Mouse (Mus musculus) lung, embryonic 15.5 days (tissue): ENCODE data around the gene Atrip. TPM values are rescaled to one million over a fixed set of nuclear protein-coding genes. Genes with fewer than 3 reads are reported as not detected.

Experiments used
- ATAC-seq: fragments of 200-750 bp; cut with Nextera tagmentation; 2 replicates; pipeline ENCODE4 v1.8.0; 2017; ENCODE audit warnings: moderate number of reproducible peaks, borderline replicate concordance; ENCODE audit not compliant: low FRiP score, low TSS enrichment; ENCODE audit errors: extremely low read depth
- H3K27ac ChIP-seq: fragments of 300-500 bp; sonication (generic); 2 replicates; pipeline ENCODE4 v1.5.1; 2015; ENCODE audit warnings: moderate library complexity, mild to moderate bottlenecking, inconsistent platforms
- H3K27me3 ChIP-seq: fragments of 300-500 bp; sonication (generic); 2 replicates; pipeline ENCODE4 v1.6.1; 2015; ENCODE audit warnings: inconsistent platforms
- H3K36me3 ChIP-seq: fragments of 300-500 bp; sonication (generic); 2 replicates; pipeline ENCODE4 v1.6.1; 2015; ENCODE audit warnings: inconsistent platforms
- H3K4me1 ChIP-seq: fragments of 300-500 bp; sonication (generic); 2 replicates; pipeline ENCODE4 v1.6.1; 2015; ENCODE audit warnings: inconsistent platforms
- H3K4me2 ChIP-seq: fragments of 300-500 bp; sonication (generic); 2 replicates; pipeline ENCODE4 v1.6.1; 2015; ENCODE audit warnings: inconsistent platforms, mild to moderate bottlenecking, moderate library complexity
- H3K4me3 ChIP-seq: fragments of 300-500 bp; sonication (generic); 2 replicates; pipeline ENCODE4 v1.5.1; 2015; ENCODE audit warnings: mild to moderate bottlenecking, inconsistent platforms
- H3K9ac ChIP-seq: fragments of 300-500 bp; sonication (generic); 2 replicates; pipeline ENCODE4 v1.6.1; 2015; ENCODE audit warnings: inconsistent platforms
- H3K9me3 ChIP-seq: fragments of 300-500 bp; sonication (generic); 2 replicates; pipeline ENCODE4 v1.6.1; 2016; ENCODE audit warnings: inconsistent platforms
- WGBS: fragments of 180-500 bp; shearing (Covaris S2); methylation state at CpG from one replicate; pipeline ENCODE4 v1.1.7; 2015; 5-methylcytosine and 5-hydroxymethylcytosine counted together
- polyA plus RNA-seq: library from polyadenylated mRNA; unstranded; fragments of >200 nt; fragmentation: Nextera tagmentation; extraction: Ambion mirVana; gene quantifications from 2 replicates; pipeline ENCODE4 v1.2.1, GENCODE M21; 2015

Gene Atrip
- polyA plus RNA-seq, 1 experiment from 2014 or later, result 26.4 TPM

- Histone ChIP-seq H3K4me2 (no peak overlapping the region), H3K4me1 (no peaks in the 10 kb centered on the region), H3K27me3 (no peaks in the 10 kb centered on the region), H3K36me3 (no peaks in the 10 kb centered on the region), H3K9me3 (no peaks in the 10 kb centered on the region), H3K4me3 (no peak overlapping the region), H3K9ac (no peak overlapping the region), H3K27ac (no peak overlapping the region)
- no peak for ATAC-seq
- 80% methylated on average over 3 of the region's 3 CpGs for WGBS
Observed at GRCm38 (mm10) chr9:109028421-109028820, 45.5 kb downstream of the Atrip start.

DNA sequence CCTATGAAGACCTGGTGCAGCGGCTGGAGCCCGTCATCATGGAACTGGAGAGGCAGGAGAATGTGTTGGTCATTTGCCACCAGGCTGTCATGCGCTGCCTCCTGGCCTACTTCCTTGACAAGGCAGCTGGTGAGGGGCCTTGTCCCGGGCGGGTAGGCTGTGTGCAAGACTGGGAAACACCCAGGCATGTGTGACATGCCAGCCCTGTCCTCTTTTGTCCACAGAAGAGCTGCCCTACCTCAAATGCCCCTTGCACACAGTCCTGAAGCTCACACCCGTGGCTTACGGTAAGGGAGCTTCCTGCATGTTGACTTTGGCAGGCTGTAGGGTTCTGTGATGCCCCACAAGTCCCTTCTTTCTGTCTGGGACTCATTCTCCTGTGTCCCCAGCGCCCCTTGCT lies 46.4 kb downstream of the Atrip start:
- H3K4me2 ChIP-seq, result no peak overlapping the region
- H3K4me3 ChIP-seq, result no peak overlapping the region
- H3K27ac ChIP-seq, result no peak overlapping the region
- no peaks in the 10 kb centered on the region for H3K9me3 ChIP-seq
- WGBS, result 71% methylated on average over 8 of the region's 8 CpGs
- no peaks in the 10 kb centered on the region for H3K27me3 ChIP-seq
- ATAC-seq, result no peak
- no peak overlapping the region for H3K9ac ChIP-seq
- no peaks in the 10 kb centered on the region for H3K4me1 ChIP-seq
- no peaks in the 10 kb centered on the region for H3K36me3 ChIP-seq

GRCm38 (mm10) chr9:109022866-109023685 lies 50.8 kb downstream of the Atrip start:
- Histone ChIP-seq H3K4me1 (no peaks in the 10 kb centered on the region), H3K27ac (no peak overlapping the region), H3K9ac (no peak overlapping the region), H3K4me2 (no peak overlapping the region), H3K27me3 (no peaks in the 10 kb centered on the region), H3K4me3 (no peak overlapping the region), H3K9me3 (no peaks in the 10 kb centered on the region), H3K36me3 (no peaks in the 10 kb centered on the region)
- WGBS, result 80% methylated on average over 17 of the region's 17 CpGs
- ATAC-seq, result no peak

GRCm38 (mm10) chr9:109021428-109021827 lies 52.5 kb downstream of the Atrip start:
- Histone ChIP-seq H3K36me3 (no peaks in the 10 kb centered on the region), H3K4me1 (no peaks in the 10 kb centered on the region), H3K4me3 (no peak overlapping the region), H3K9ac (no peak overlapping the region), H3K4me2 (no peak overlapping the region), H3K27ac (no peak overlapping the region), H3K27me3 (no peaks in the 10 kb centered on the region), H3K9me3 (no peaks in the 10 kb centered on the region)
- no peak for ATAC-seq
- WGBS, result 75% methylated on average over 4 of the region's 4 CpGs

- no peak overlapping the region for H3K4me3 ChIP-seq
- no peak overlapping the region for H3K27ac ChIP-seq
- H3K36me3 ChIP-seq, result no peaks in the 10 kb centered on the region
- WGBS, result 43% methylated on average over 11 of the region's 11 CpGs
- no peak for ATAC-seq
- H3K9ac ChIP-seq, result no peak overlapping the region
- no peak overlapping the region for H3K4me2 ChIP-seq
- H3K4me1 ChIP-seq, result no peaks in the 10 kb centered on the region
- no peaks in the 10 kb centered on the region for H3K27me3 ChIP-seq
- no peaks in the 10 kb centered on the region for H3K9me3 ChIP-seq
Observed at GRCm38 (mm10) chr9:109016973-109017604, 56.8 kb downstream of the Atrip start.

GRCm38 (mm10) chr9:109015397-109015796 lies 58.5 kb downstream of the Atrip start:
- no peak overlapping the region for H3K4me2 ChIP-seq
- no peak overlapping the region for H3K9ac ChIP-seq
- H3K27ac ChIP-seq, result no peak overlapping the region
- 49% methylated on average over 8 of the region's 8 CpGs for WGBS
- no peak overlapping the region for H3K4me3 ChIP-seq
- no peak for ATAC-seq
- no peaks in the 10 kb centered on the region for H3K27me3 ChIP-seq
- H3K36me3 ChIP-seq, result no peaks in the 10 kb centered on the region
- no peaks in the 10 kb centered on the region for H3K4me1 ChIP-seq
- H3K9me3 ChIP-seq, result no peaks in the 10 kb centered on the region

GRCm38 (mm10) chr9:109010316-109010690 lies 63.6 kb downstream of the Atrip start:
- ATAC-seq, result no peak
- H3K9ac ChIP-seq, result no peak overlapping the region
- WGBS, result 76% methylated on average over 14 of the region's 14 CpGs
- no peak overlapping the region for H3K4me2 ChIP-seq
- no peak overlapping the region for H3K4me3 ChIP-seq
- no peaks in the 10 kb centered on the region for H3K36me3 ChIP-seq
- H3K27ac ChIP-seq, result no peak overlapping the region
- no peaks in the 10 kb centered on the region for H3K4me1 ChIP-seq
- no peaks in the 10 kb centered on the region for H3K9me3 ChIP-seq
- no peaks in the 10 kb centered on the region for H3K27me3 ChIP-seq

DNA sequence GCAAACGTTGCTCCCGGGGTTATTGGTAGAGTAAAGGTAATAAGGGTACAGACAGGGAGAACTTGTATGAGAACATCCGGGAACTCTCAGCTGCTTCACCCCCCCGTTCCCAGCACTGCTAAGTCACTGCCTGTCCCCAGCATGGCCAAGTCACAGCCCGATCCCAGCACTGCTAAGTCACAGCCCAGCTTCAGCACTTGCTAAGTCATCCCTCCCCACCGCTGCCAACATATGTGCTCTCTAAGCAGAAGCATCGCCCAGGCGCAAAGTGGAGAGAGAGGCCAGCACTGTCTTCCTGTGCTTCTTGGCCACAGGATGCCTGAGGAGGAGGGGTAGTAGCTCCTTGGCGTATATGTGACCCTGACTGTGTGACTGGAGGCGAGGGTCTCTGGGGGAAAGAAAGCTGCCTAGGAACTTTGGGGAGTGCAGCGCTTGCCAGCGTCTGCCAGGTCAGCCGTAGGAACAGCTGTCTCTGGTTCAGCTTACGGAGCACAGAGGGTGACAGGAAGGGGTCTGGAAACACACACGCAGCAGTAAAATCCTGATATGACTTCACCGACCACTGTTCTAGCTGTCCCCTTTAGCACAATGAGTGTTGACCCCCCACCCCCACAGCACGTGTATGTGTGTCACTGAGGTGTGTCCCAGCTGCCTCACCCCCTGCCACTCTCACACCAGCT lies 64.1 kb downstream of the Atrip start:
- no peaks in the 10 kb centered on the region for H3K4me1 ChIP-seq
- peak; percentile 21; the same call in 1 of the 2 replicates for ATAC-seq
- no peak overlapping the region for H3K4me2 ChIP-seq
- H3K9ac ChIP-seq, result no peak overlapping the region
- H3K4me3 ChIP-seq, result no peak overlapping the region
- H3K27me3 ChIP-seq, result no peaks in the 10 kb centered on the region
- H3K36me3 ChIP-seq, result no peaks in the 10 kb centered on the region
- 44% methylated on average over 17 of the region's 17 CpGs for WGBS
- H3K27ac ChIP-seq, result no peak overlapping the region
- no peaks in the 10 kb centered on the region for H3K9me3 ChIP-seq

DNA sequence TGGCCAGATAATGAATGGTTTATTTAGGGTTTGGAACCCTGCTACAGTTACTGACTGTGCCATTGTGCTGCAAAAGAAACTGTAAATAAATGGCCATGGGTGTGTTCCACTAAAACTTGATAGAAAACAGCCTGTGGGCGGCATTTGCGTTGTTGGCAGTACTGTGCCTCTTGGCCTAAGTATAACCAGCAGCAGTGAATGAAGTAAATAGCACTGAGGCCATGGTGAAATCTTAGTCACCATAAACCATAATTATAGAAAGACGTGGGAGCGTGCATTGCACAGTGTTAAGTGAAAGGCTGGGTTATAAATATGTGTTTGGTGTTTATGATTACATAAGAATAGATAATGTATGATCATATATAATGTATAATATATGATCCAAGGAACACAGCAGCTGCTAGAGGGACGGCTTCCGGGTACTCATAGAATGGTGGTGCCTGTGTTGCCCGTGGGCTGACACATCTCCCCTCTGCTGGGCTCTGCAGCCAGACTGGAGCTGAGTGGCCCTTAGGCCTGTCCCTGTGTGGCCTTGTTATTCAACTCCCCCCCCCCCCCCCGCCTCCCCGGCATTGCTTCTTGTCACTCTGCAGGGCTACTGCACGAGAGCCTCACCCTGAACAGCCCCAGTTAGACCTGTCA lies 64.8 kb downstream of the Atrip start:
- Histone ChIP-seq H3K9ac (no peak overlapping the region), H3K9me3 (no peaks in the 10 kb centered on the region), H3K4me3 (no peak overlapping the region), H3K4me2 (no peak overlapping the region), H3K36me3 (no peaks in the 10 kb centered on the region), H3K27me3 (no peaks in the 10 kb centered on the region), H3K4me1 (no peaks in the 10 kb centered on the region), H3K27ac (no peak overlapping the region)
- 62% methylated on average over 9 of the region's 10 CpGs for WGBS
- no peak for ATAC-seq

GRCm38 (mm10) chr9:109008081-109008480 lies 65.8 kb downstream of the Atrip start:
- Histone ChIP-seq H3K36me3 (no peaks in the 10 kb centered on the region), H3K27ac (no peak overlapping the region), H3K4me2 (no peak overlapping the region), H3K4me3 (no peak overlapping the region), H3K4me1 (no peaks in the 10 kb centered on the region), H3K27me3 (no peaks in the 10 kb centered on the region), H3K9me3 (no peaks in the 10 kb centered on the region), H3K9ac (no peak overlapping the region)
- WGBS, result 81% methylated on average over 9 of the region's 9 CpGs
- no peak for ATAC-seq
